Mouse (Mus musculus) neural tube, embryonic 14.5 days (tissue): ENCODE data around the gene Cxcl5. TPM values are rescaled to one million over a fixed set of nuclear protein-coding genes. Genes with fewer than 3 reads are reported as not detected.
"Not testable (repeated sequence)": the region's sequence is repeated elsewhere in the genome, so short reads cannot be mapped to it uniquely, and the experiment has no call there.

Source experiments
- ATAC-seq: fragments of 200-750 bp; cut with Nextera tagmentation; 2 replicates; pipeline ENCODE4 v1.8.0; 2017; ENCODE audit warnings: low read depth, mild to moderate bottlenecking, moderate TSS enrichment, moderate library complexity
- H3K27ac ChIP-seq: fragments of 300-500 bp; sonication (generic); 2 replicates; pipeline ENCODE4 v1.5.1; 2014; ENCODE audit warnings: low read depth, mild to moderate bottlenecking, control low read depth, low read length, moderate library complexity, mixed read lengths
- H3K27me3 ChIP-seq: fragments of 300-500 bp; sonication (generic); 2 replicates; pipeline ENCODE4 v1.6.1; 2014; ENCODE audit warnings: low read length; ENCODE audit not compliant: control insufficient read depth, insufficient read depth
- H3K36me3 ChIP-seq: fragments of 300-500 bp; sonication (generic); 2 replicates; pipeline ENCODE4 v1.6.1; 2014; ENCODE audit warnings: low read length, mixed read lengths; ENCODE audit not compliant: control insufficient read depth, insufficient read depth
- H3K4me1 ChIP-seq: fragments of 300-500 bp; sonication (generic); 2 replicates; pipeline ENCODE4 v1.6.1; 2014; ENCODE audit warnings: low read length; ENCODE audit not compliant: control insufficient read depth, insufficient read depth
- H3K4me2 ChIP-seq: fragments of 300-500 bp; sonication (generic); 2 replicates; pipeline ENCODE4 v1.6.1; 2014; ENCODE audit warnings: mild to moderate bottlenecking, low read depth, low read length, control low read depth
- H3K4me3 ChIP-seq: fragments of 300-500 bp; sonication (generic); 2 replicates; pipeline ENCODE4 v1.5.1; 2014; ENCODE audit warnings: low read depth, low read length, control low read depth, mixed read lengths
- H3K9ac ChIP-seq: fragments of 300-500 bp; sonication (generic); replicated peaks from 2 replicates; pipeline ENCODE4 v1.6.1; 2014; ENCODE audit warnings: low read depth, mild to moderate bottlenecking, control low read depth, low read length, mixed read lengths
- H3K9me3 ChIP-seq: fragments of 300-500 bp; sonication (generic); 2 replicates; pipeline ENCODE4 v1.6.1; 2016; ENCODE audit warnings: low read length; ENCODE audit not compliant: control insufficient read depth
- WGBS: fragments of 180-500 bp; shearing (Covaris S2); extraction: QIAGEN DNeasy Blood & Tissue Kit; methylation state at CpG from one replicate; pipeline ENCODE4 v1.1.7; 2014; 5-methylcytosine and 5-hydroxymethylcytosine counted together
- microRNA-seq: library from miRNA; unstranded; fragments of <30 nt; microRNA quantifications from one replicate; pipeline ENCODE4, GENCODE M21; 2016
- polyA plus RNA-seq: library from polyadenylated mRNA; unstranded; fragments of >200 nt; fragmentation: Nextera tagmentation; extraction: Ambion mirVana; gene quantifications from 2 replicates; pipeline ENCODE4 v1.2.1, GENCODE M21; 2014

The Cxcl5 gene
- polyA plus RNA-seq, 1 experiment from 2014 or later, result 0.21 TPM

GRCm38 (mm10) chr5:90795392-90795791, 36.2 kb downstream of the Cxcl5 start:
- 82% methylated on average over 2 of the region's 2 CpGs for WGBS
- not testable (repeated sequence) for H3K4me3 ChIP-seq, H3K9me3 ChIP-seq, H3K9ac ChIP-seq, ATAC-seq, H3K27me3 ChIP-seq, H3K4me1 ChIP-seq, H3K36me3 ChIP-seq, H3K27ac ChIP-seq, H3K4me2 ChIP-seq

- Histone ChIP-seq H3K4me3 (no peak overlapping the region), H3K4me2 (no peak overlapping the region), H3K27me3 (no peaks in the 10 kb centered on the region), H3K36me3 (no peaks in the 10 kb centered on the region), H3K9me3 (no peaks in the 10 kb centered on the region), H3K4me1 (no peaks in the 10 kb centered on the region), H3K27ac (no peak overlapping the region), H3K9ac (no peak overlapping the region)
- no peak for ATAC-seq
Measured at GRCm38 (mm10) chr5:90804574-90804973, 45.4 kb downstream of the Cxcl5 start.

DNA sequence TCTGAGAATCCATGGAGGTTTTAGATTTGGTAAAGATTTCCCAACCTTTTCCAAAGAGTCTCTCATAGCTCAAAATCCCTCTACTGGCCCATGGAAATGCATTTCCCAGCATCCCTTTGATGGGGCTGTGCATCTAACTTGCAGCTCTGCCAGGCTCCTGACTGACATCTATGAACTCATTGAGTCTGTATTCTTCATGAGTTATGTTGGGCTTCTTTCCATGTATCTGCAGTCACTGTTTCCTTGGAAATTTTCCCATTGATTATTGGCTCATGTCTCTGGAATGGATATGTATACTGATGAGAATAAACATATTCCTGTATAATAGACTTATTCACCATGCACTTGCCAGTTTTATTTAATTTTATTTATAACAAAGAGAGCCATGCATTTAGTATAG, 46.9 kb downstream of the Cxcl5 start:
- H3K4me3 ChIP-seq, result no peak overlapping the region
- no peak overlapping the region for H3K27ac ChIP-seq
- no peaks in the 10 kb centered on the region for H3K27me3 ChIP-seq
- no peak overlapping the region for H3K4me2 ChIP-seq
- ATAC-seq, result no peak
- no peak overlapping the region for H3K9ac ChIP-seq
- no peaks in the 10 kb centered on the region for H3K36me3 ChIP-seq
- H3K4me1 ChIP-seq, result no peaks in the 10 kb centered on the region
- no peaks in the 10 kb centered on the region for H3K9me3 ChIP-seq

- no peak overlapping the region for H3K9ac ChIP-seq
- H3K4me2 ChIP-seq, result no peak overlapping the region
- no peak overlapping the region for H3K4me3 ChIP-seq
- no peaks in the 10 kb centered on the region for H3K9me3 ChIP-seq
- H3K4me1 ChIP-seq, result no peaks in the 10 kb centered on the region
- no peaks in the 10 kb centered on the region for H3K36me3 ChIP-seq
- no peak for ATAC-seq
- no peaks in the 10 kb centered on the region for H3K27me3 ChIP-seq
- no peak overlapping the region for H3K27ac ChIP-seq
- WGBS, result 83% methylated on average over 3 of the region's 3 CpGs
Measured at GRCm38 (mm10) chr5:90807176-90807950, 48.2 kb downstream of the Cxcl5 start.

Small RNAs within 50 kb of the gene (microRNA-seq; reads per million reads assigned to microRNA genes)
- gene Gm24322, result not detected

Other genes starting within 250 kb of the Cxcl5 start
- not detected in 2 replicates for gene Afm, start 240.4 kb upstream of the Cxcl5 start, polyA plus RNA-seq
- not detected in 2 replicates for gene 5830473C10Rik, start 198.3 kb upstream of the Cxcl5 start, polyA plus RNA-seq
- 2.5 and 3.0 TPM in 2 replicates for gene Rassf6, start 118.7 kb upstream of the Cxcl5 start, polyA plus RNA-seq
- gene Ppbp, start 9.2 kb downstream of the Cxcl5 start, polyA plus RNA-seq, result 0.82 TPM in 1 of 2 replicates, not detected in the other
- gene Pf4, start 13.1 kb downstream of the Cxcl5 start, polyA plus RNA-seq, result 3.2 and 44.9 TPM in 2 replicates
- not detected in 2 replicates for gene Cxcl3, start 26.7 kb downstream of the Cxcl5 start, polyA plus RNA-seq
- gene Cxcl15, start 35.2 kb downstream of the Cxcl5 start, polyA plus RNA-seq, result not detected in 2 replicates
- gene Cxcl1, start 131.9 kb downstream of the Cxcl5 start, polyA plus RNA-seq, result 0.32 TPM in 1 of 2 replicates, not detected in the other
- not detected in 2 replicates for gene Cxcl2, start 144.5 kb downstream of the Cxcl5 start, polyA plus RNA-seq
- 98.7 and 108 TPM in 2 replicates for gene Mthfd2l, start 171.8 kb downstream of the Cxcl5 start, polyA plus RNA-seq